Mouse (Mus musculus) gastrocnemius, postnatal 25 days (tissue): ENCODE results near the gene Bend3. TPM values are rescaled to one million over a fixed set of nuclear protein-coding genes. Genes with fewer than 3 reads are reported as not detected.
"Not testable (repeated sequence)": the region's sequence is repeated elsewhere in the genome, so short reads cannot be mapped to it uniquely, and the experiment has no call there.

Experiments used
- DNase-seq: peaks from one replicate; pipeline ENCODE4 v3.0.0; 2022
- total RNA-seq, 2 experiments: library from RNA; stranded (reverse); gene quantifications; 1 replicate in 1 of 2; 2 replicates in 1 of 2; pipeline ENCODE4 v1.2.3; 2021

Gene Bend3
- total RNA-seq, 2 experiments from 2014 or later, result 2.9 to 3.6 TPM

DNA sequence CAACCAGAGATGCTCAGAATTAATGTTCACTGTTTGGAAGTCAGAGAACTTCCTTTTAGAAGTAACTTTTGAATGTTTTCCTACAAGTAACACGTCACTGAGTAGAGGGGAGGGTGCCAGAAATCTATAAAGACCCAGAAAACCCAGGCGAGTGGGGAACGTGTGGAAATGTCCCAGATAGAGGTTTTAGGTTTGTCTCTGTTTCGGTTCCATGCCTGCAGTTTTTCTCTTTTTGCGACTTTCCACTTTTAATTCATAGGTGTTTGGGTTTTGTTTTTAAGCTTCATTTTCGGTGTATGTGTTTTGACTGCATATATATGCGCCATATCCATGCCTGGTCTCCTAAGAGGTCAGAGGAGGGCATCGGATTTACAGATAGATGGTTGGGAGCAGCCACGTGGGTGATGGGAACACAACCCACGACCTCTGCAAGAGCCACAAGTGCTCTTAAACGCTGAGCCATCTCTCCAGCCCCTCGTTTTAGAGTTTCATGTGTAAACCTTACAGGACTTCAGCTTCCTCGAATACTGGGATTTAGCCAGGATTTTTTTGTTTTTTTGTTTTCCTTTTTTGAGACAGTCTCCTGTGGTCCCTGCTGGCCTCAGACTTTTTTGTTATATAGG, 1.7 kb downstream of the Bend3 start:
- DNase-seq, result no peak

DNA sequence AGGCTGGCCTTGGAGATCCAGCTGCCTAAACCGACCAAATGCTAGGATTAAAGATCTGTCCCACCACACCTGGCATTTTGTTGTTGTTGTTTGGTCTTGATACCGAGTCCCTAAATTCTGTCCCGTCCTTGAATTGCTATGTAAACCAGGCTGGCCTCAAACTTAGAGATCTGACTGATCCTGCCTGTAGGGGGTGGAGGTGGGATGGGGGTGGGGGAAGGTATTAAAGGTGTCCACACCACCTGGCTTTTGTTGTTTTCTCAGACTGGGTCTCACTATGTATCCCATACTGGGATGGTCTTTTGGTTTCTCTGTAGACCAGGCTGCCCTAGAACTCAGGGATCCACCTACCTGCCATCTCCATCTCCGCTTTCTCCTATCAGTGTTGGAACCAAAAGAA, 2.5 kb downstream of the Bend3 start:
- no peak for DNase-seq

DNA sequence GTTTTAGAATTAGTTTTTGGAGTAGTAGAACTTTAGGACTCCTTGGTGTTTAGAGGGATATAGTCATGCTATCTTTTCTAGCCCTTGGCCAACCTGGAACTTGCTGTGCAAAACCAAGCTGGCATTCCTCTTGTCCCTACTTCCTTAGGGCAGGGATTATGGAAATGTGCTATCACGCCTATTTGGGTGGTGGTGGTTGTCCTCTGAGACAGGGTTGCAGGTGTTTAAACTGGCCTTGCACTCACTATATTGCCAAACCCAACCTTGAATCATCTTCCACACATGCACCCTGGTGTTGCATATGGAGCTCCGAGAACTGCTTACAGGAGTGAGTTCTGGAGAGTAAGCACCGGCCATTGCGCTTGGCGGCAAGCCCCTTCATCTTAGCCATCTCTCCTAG, 3.4 kb downstream of the Bend3 start:
- no peak for DNase-seq

DNA sequence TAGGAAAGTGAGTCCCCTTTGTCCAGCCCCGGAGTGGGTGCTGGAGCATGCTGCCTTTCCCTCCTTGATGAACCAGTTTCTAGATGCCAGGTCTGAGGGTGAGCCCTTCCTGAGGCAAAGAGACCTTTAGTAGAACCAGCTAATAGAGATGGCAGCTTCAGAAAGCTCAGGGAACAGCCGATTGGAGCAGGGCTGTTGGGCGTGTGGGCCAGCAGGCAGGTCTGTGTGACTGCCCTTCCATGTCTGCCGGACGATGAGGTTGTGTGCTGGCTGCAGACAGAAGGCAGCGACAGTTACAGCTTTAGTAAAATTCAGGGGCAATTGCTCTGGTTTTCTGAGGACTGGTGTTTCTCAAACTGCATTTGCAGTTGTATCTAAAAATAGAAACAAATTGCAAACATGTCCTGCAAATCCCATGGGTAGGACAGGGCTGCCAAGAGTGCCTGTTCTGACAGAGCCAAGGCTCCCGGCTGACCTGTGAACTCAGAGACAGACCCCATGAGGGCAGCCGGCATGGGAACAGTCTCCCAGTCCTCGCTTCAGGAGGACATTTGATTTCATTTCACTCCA, 4.9 kb downstream of the Bend3 start:
- DNase-seq, result peak; percentile 58

- no peak for DNase-seq
These were observed 7.2 kb downstream of the Bend3 start for GRCm38 (mm10) chr10:43485751-43486268.

DNA sequence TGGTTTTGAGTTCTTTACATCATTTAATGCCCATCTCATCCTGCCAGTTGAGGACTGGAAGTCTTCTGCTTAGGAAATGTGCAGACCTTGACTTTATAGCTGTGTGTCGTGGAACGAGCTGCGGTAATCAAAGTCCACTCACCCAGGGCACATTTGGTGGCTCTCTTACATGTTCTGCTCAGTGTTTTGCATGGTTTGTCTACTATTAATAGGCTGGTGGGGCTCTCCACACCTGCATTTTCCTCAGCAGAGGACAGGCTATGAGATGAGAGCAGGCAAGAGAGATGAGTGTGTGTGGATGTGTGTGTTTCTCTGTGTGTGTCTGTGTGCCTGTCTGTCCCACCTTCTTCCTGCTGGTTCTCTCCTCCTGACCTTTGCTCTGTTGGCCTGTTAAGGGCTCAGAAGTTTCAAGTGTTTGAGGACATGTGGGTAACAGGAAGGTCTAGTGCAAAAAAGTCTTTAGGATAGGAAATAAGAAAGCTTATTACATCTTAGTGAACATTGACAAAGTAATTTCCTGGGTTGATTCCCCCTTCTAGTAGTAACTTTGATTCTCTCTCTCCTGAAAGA, 8.9 kb downstream of the Bend3 start:
- no peak for DNase-seq

GRCm38 (mm10) chr10:43488258-43488657, 9.6 kb downstream of the Bend3 start:
- no peak for DNase-seq

- no peak for DNase-seq
These were observed 10.5 kb downstream of the Bend3 start for GRCm38 (mm10) chr10:43489139-43489538.

GRCm38 (mm10) chr10:43489550-43489949, 10.9 kb downstream of the Bend3 start:
- no peak for DNase-seq

- DNase-seq, result no peak
These were observed 11.4 kb downstream of the Bend3 start for GRCm38 (mm10) chr10:43490034-43490433.

- DNase-seq, result peak; percentile 43
These were observed 12.2 kb downstream of the Bend3 start for GRCm38 (mm10) chr10:43490846-43491245.

DNA sequence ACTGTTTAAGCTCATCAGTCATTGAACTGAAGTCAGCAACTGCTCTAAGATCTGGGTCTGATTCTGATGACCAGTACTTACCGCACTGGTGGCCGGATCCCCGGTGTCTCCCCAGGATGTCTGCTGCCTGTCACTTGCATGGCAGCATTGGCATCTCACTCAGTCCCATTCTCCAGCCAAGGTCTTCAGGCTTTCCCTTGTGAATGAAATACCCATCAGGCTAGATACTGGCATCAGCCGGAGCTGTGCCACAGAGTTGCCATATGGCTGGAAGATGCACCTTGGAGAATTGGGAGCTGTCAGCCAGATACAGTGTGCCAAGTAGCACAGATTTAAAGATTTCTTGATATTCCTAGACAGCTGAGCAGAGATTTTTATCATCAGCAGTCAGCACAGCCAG, 24.0 kb downstream of the Bend3 start:
- no peak for DNase-seq

DNA sequence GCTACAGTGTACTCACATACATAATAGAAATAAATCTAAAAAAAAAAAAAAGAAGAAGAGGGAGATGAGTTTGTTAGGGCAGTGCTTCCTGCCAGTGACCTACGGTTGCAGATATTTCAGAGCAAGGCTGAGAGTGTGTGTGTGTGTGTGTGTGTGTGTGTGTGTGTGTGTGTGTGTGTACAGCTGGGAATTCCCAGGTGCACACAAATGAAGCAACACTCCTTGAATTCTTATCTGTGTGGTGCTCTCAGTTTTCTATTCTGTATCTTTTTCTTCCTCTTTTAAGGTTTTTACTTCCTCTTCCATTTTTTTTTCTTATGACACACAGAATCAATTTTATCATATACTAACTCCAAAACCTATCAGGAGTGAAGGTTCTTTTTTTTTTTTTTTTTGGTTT, 25.7 kb downstream of the Bend3 start:
- DNase-seq, result no peak

DNA sequence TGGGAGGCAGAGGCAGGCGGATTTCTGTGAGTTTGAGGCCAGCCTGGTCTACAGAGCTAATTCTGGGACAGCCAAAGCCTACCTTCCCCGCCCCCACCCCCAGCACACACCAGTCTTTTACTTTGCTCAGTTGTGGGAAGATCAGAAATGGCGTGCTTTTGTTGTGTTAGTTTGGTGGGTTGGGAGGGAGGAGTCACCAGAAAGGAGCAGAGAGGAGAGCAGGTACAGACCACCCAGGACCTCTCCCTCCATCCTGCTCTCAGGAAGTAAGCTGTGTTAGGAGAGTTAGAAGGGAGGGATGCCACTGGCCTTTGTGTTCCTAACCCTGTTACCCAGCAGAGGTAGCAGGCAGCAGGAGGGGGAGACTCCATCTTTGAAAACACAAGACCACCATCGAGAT, 28.4 kb downstream of the Bend3 start:
- no peak for DNase-seq

DNA sequence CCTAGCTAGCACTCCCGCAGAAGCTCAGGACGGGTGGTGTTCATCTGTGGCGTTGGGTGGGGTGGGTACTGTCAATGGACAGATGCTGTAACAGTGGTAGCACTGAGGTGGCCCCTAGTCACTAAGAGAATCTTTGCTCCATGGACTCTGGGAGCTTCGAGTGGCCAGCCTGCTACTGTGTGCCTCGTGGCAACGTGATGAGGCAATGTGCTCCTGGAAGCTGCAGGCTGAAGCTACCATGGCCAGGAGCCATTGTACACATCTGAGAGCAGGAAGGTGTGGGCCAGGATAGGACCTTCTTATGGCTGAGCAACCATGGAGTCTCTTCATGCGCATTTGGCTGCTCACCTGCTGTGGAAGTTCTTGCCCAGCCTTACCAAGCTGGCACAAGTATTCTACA, 30.6 kb downstream of the Bend3 start:
- no peak for DNase-seq

GRCm38 (mm10) chr10:43512976-43513375, 34.3 kb downstream of the Bend3 start:
- DNase-seq, result no peak

GRCm38 (mm10) chr10:43516992-43517660, 38.5 kb downstream of the Bend3 start:
- DNase-seq, result no peak

- DNase-seq, result no peak
These were observed 39.2 kb downstream of the Bend3 start for GRCm38 (mm10) chr10:43517836-43518235.

GRCm38 (mm10) chr10:43518368-43518767, 39.7 kb downstream of the Bend3 start:
- peak; percentile 48 for DNase-seq

DNA sequence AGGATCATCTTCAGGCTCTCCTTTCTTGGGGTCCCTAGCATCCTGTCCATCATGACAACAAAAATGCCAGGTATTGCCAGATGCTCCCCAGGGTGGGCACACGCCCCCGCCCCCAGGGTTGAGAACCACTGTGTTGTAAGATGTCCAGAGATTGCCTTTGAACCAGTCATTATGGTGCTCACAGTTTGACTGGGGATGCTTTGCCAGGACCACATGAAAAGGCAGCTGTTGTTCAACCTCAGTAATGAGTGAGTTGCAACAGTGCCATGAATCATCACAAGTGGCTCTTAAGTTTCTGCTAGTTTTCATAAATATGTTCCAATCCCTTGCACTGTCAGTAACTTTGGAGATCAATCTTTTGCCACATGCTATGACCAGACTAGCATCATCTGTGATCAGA, 41.3 kb downstream of the Bend3 start:
- no peak for DNase-seq

GRCm38 (mm10) chr10:43523931-43524330, 45.3 kb downstream of the Bend3 start, which contains the start of gene Gm9803:
Gm9803 (plus strand) TSS chr10:43524084.
- not testable (repeated sequence) for DNase-seq

- DNase-seq, result no peak
These were observed 48.9 kb downstream of the Bend3 start for GRCm38 (mm10) chr10:43527283-43528269.
